7 mouse cellular contexts compared by ENCODE assay signal in genomic region chr11:72440965-72441664, GRCm38 (mm10). TPM values are rescaled to one million over a fixed set of nuclear protein-coding genes. Genes with fewer than 3 reads are reported as not detected.
DNase-seq lines count a peak whose midpoint lies in the region; ATAC-seq lines count a peak whose summit lies in the region.

Gene Mybbp1a, plus strand, starts transcription at chr11:72441355.

- peaks cover 41% of the 10 kb centered on the region for H3K36me3 ChIP-seq in embryonic facial prominence, embryonic 10.5 days (replicated peaks)
- H3K36me3 ChIP-seq in limb, embryonic 10.5 days: peaks cover 39% of the 10 kb centered on the region
- peaks cover 38% of the 10 kb centered on the region for H3K36me3 ChIP-seq in midbrain, embryonic 13.5 days

- no peaks in the 10 kb centered on the region for H3K9me3 ChIP-seq in embryonic facial prominence, embryonic 10.5 days
- H3K9me3 ChIP-seq in limb, embryonic 10.5 days (replicated peaks): no peaks in the 10 kb centered on the region
- H3K9me3 ChIP-seq in midbrain, embryonic 13.5 days: no peaks in the 10 kb centered on the region

- H3K4me2 ChIP-seq in midbrain, embryonic 13.5 days (replicated peaks): peak within 1 kb of the TSS; percentile 98

- ATAC-seq in granulocyte monocyte progenitor cell, adult 5-6 weeks (replicated peaks; ENCODE audit: poor library complexity, severe bottlenecking): peak; percentile 90
- peak; percentile 94 for ATAC-seq in midbrain, embryonic 13.5 days

- H3K27me3 ChIP-seq in embryonic facial prominence, embryonic 10.5 days (replicated peaks; ENCODE audit: low read depth, poor library complexity, severe bottlenecking): no peaks in the 10 kb centered on the region
- no peaks in the 10 kb centered on the region for H3K27me3 ChIP-seq in limb, embryonic 10.5 days (ENCODE audit: low read depth, poor library complexity, severe bottlenecking)
- no peaks in the 10 kb centered on the region for H3K27me3 ChIP-seq in midbrain, embryonic 13.5 days

- H3K4me1 ChIP-seq in embryonic facial prominence, embryonic 10.5 days: peaks cover 15% of the 10 kb centered on the region
- peaks cover 9% of the 10 kb centered on the region for H3K4me1 ChIP-seq in limb, embryonic 10.5 days
- H3K4me1 ChIP-seq in midbrain, embryonic 13.5 days (replicated peaks): peaks cover 17% of the 10 kb centered on the region

- peak; percentile 99 for DNase-seq in adrenal gland, postnatal 10 days
- DNase-seq in embryonic facial prominence, embryonic 10.5 days (ENCODE audit: low spot score): peak; percentile 98
- DNase-seq in kidney, adult 11 months: peak; percentile 97
- DNase-seq in limb, embryonic 10.5 days (ENCODE audit: low spot score): peak; percentile 99
- peak; percentile 94 for DNase-seq in spleen, adult 12 weeks (ENCODE audit: low spot score)

- H3K27ac ChIP-seq in embryonic facial prominence, embryonic 10.5 days (replicated peaks): peak within 1 kb of the TSS; percentile 92
- H3K27ac ChIP-seq in limb, embryonic 10.5 days: peak within 1 kb of the TSS; percentile 92
- H3K27ac ChIP-seq in midbrain, embryonic 13.5 days: peak within 1 kb of the TSS; percentile 94

- WGBS in embryonic facial prominence, embryonic 10.5 days: under 1% methylated on average over 46 of the region's 46 CpGs
- under 1% methylated on average over 46 of the region's 46 CpGs for WGBS in limb, embryonic 10.5 days
- WGBS in midbrain, embryonic 13.5 days: under 1% methylated on average over 46 of the region's 46 CpGs

- peak within 1 kb of the TSS; percentile 83 for H3K4me3 ChIP-seq in embryonic facial prominence, embryonic 10.5 days
- H3K4me3 ChIP-seq in limb, embryonic 10.5 days: peak within 1 kb of the TSS; percentile 77
- peak within 1 kb of the TSS; percentile 79 for H3K4me3 ChIP-seq in midbrain, embryonic 13.5 days (replicated peaks)

- H3K9ac ChIP-seq in midbrain, embryonic 13.5 days (replicated peaks): peak within 1 kb of the TSS; percentile 89

RNA-seq across cellular contexts. Expression of gene Mybbp1a, which starts in this region (rescaled TPM):
- 10 to 100 TPM; 77.5 to 84.6 TPM for total RNA-seq in adrenal gland, postnatal 10 days (2021)
- polyA plus RNA-seq in embryonic facial prominence, embryonic 10.5 days (2016; fragmentation: Nextera tagmentation; extraction: Ambion mirVana): 257 and 263 TPM in 2 replicates
- 172 and 173 TPM in 2 replicates for total RNA-seq in granulocyte monocyte progenitor cell, adult 5-6 weeks (2014; fragmentation: Nextera tagmentation)
- 132 and 239 TPM in 2 replicates for total RNA-seq in granulocyte monocyte progenitor cell, adult 5-6 weeks (2017)
- polyA plus RNA-seq in limb, embryonic 10.5 days (2016; fragmentation: Nextera tagmentation; extraction: Ambion mirVana): 234 and 274 TPM in 2 replicates
- 84.6 and 86.2 TPM in 2 replicates for polyA plus RNA-seq in midbrain, embryonic 13.5 days (2015; fragmentation: Nextera tagmentation; extraction: Ambion mirVana)

Comparison
In these comparisons a context has a peak if more than half of its experiments do, and no peak if none do; other contexts are left out.
1. Peak in every context shown above with its lines: DNase-seq, ATAC-seq, H3K4me3 ChIP-seq and H3K27ac ChIP-seq.